ENCODE assay signal across 24 mouse cellular contexts in genomic region chr16:22027474-22027873, GRCm38 (mm10). TPM values are rescaled to one million over a fixed set of nuclear protein-coding genes. Genes with fewer than 3 reads are reported as not detected.
"Had no signal": no experiment of that assay in that cellular context is flagged by ENCODE, and none has a peak within 500 bp of the region (broad histone marks: within the 10 kb centered on the region; RNA-seq: fewer than 3 reads in every experiment).

No protein-coding gene starts in this region.

- H3K9ac ChIP-seq: heart, embryonic 13.5 days; heart, embryonic 15.5 days; hindbrain, embryonic 13.5 days; hindbrain, embryonic 15.5 days; kidney, embryonic 15.5 days; limb, embryonic 13.5 days; limb, embryonic 15.5 days; liver, embryonic 12.5 days had no signal

- ATAC-seq: hindbrain, postnatal 0 days; liver, embryonic 12.5 days had no signal

- H3K4me2 ChIP-seq: heart, embryonic 11.5 days; heart, embryonic 13.5 days; heart, embryonic 15.5 days; hindbrain, embryonic 13.5 days; hindbrain, embryonic 15.5 days; kidney, embryonic 15.5 days; limb, embryonic 13.5 days; limb, embryonic 15.5 days; liver, embryonic 12.5 days had no signal

- H3K9me3 ChIP-seq: heart, embryonic 13.5 days; heart, embryonic 15.5 days; hindbrain, embryonic 13.5 days; hindbrain, embryonic 15.5 days; kidney, embryonic 15.5 days; limb, embryonic 13.5 days; limb, embryonic 15.5 days; liver, embryonic 12.5 days had no signal

- H3K4me1 ChIP-seq: heart, embryonic 13.5 days; heart, embryonic 15.5 days; hindbrain, embryonic 13.5 days; hindbrain, embryonic 15.5 days; kidney, embryonic 15.5 days; limb, embryonic 13.5 days; limb, embryonic 15.5 days; liver, embryonic 12.5 days had no signal

- H3K27me3 ChIP-seq: heart, embryonic 13.5 days; heart, embryonic 15.5 days; hindbrain, embryonic 13.5 days; hindbrain, embryonic 15.5 days; kidney, embryonic 15.5 days; limb, embryonic 13.5 days; limb, embryonic 15.5 days; liver, embryonic 12.5 days had no signal

- DNase-seq: gastrocnemius, postnatal 14 days; gastrocnemius, postnatal 36 days; heart, adult 18-20 months; heart, postnatal 14 days; heart, postnatal 36 days; kidney, adult 18-20 months; kidney, adult 8-10 months; kidney, postnatal 14 days; kidney, postnatal 36 days; layer of hippocampus, postnatal 36 days; left cerebral cortex, postnatal 4 days had no signal

- H3K4me3 ChIP-seq: heart, embryonic 13.5 days; heart, embryonic 15.5 days; hindbrain, embryonic 13.5 days; hindbrain, embryonic 15.5 days; kidney, embryonic 15.5 days; limb, embryonic 13.5 days; limb, embryonic 15.5 days; liver, embryonic 12.5 days had no signal

- H3K27ac ChIP-seq: heart, embryonic 13.5 days; heart, embryonic 15.5 days; hindbrain, embryonic 13.5 days; hindbrain, embryonic 15.5 days; hindbrain, postnatal 0 days; kidney, embryonic 15.5 days; kidney, postnatal 0 days; limb, embryonic 13.5 days; limb, embryonic 15.5 days; liver, embryonic 12.5 days had no signal

RNA-seq across cellular contexts. Expression of gene Liph, which starts 32.0 kb away (rescaled TPM):
- total RNA-seq: gastrocnemius, adult 8-10 months; gastrocnemius, postnatal 36 days; heart, adult 8-10 months; heart, postnatal 36 days had no signal
